Mouse (Mus musculus) spleen, postnatal 14 days (tissue): Measurements from ENCODE around the gene Cadps2.

ENCODE experiments used
- DNase-seq, 2 experiments: peaks; one replicate each; pipeline ENCODE4 v3.0.0; 2021 to 2022; ENCODE audit warnings: low spot score in 2 of 2

The Cadps2 gene

DNA sequence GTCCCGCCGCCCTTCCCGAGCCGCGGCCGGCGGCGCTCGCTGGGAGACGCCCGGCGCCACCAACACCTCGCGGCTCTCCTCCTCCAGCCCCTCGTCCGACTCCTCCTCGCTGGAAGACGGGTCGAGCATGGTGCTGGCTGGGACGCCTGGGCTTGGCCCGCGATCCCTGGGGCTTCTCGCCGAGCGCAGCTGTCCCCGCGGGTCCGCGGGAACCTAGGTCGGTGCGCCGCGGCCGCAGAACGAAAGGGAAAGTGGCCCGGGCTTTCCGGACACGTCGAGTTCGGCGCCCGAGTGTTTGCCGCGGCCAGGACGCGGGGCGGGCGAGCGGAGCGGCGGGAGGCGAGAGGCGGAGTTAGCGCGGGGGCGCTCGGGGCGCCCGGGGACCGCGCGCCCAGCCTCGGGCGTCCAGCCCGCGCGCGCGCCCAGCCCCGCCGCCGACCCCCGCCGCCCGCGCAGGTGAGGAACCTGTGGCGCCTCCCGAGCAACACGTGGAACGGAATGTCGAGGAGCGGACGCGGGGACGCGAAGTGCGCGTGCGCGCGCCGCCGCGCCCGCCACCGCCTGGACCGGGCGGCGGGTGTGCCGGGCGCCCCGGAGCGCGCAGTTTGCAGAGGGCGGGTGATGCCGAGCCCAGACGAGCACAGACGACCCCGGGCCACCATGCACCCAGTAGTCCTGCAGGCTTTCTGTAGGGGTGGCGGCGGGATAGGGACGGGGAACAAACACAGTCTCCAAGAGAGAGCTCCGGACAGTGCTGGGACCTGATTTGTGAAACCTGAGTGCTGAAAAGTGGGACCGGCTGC, at the start of gene Cadps2:
TSS of gene Cadps2 (minus strand) at position 413 of the 803 bp plus-strand sequence.
- peak in 1 of 2 experiments; percentile 1 for DNase-seq

DNA sequence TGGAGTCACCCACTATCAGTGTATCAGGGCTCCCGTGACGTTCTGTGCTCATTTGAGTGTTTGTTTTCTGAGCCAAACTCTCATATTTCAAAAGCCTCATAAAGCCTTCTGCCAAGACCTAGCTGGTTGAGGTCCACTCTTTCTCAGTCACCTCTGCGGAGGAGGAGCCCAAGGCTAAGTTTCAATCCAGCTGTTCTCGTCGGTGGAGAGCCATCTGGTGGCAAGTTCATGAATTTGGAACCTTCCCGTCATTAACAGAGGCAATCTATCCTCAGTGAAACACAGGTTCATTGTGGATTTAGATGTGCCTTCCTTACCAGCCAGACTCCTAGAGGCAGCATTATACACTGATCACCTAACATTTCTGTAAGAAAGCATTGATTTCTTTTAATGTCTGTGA, 47.2 kb upstream of the Cadps2 start:
- no peak for DNase-seq

DNA sequence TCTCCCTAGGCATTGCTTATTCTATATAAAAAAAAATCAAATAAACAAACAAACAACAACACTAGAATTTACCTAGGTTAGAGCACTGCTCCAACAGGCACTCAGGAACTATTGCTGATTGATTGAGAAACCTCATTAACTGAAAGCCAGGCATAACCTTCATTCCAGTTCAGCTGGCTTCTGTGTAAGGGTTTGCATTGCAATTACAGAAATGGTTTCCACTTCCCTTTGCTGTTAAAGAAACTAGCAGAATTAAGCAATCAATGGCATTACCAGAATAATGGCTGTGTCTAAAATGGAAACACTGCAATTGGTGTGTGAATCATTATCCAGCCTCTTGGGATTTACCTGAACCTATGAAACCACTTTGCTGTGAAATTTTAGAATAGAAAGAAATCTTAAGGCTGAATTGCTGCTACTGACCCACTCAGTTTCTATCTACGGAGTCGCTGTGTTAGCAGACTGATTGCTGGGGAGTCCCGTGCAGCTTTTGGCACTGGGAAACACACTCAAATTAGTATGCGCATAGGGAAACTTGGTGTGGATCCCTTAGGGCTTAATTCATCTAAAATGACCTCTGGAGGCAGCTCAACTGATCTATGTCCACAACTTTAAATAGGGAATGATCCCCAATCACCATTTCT, 37.7 kb upstream of the Cadps2 start:
- DNase-seq, result no peak

DNA sequence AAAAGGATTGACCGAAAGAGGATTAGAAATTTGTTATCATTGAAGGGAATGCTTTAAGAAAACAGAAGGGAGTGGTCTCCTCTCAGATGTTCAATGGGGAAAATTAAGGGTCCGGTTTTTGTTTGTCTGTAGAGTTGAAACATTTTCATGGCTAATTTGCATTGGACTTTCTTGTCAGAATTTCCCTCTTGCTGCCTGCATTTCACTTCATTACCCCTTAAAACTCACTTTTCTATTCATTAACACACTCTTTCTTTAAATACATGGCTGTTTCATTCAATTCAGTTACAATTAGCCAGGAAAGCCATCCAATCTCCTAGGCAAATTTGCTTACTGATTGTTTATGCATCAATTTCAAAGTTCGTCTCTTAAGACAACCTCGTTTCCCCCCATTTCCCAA, 37.1 kb upstream of the Cadps2 start:
- DNase-seq, result no peak

DNA sequence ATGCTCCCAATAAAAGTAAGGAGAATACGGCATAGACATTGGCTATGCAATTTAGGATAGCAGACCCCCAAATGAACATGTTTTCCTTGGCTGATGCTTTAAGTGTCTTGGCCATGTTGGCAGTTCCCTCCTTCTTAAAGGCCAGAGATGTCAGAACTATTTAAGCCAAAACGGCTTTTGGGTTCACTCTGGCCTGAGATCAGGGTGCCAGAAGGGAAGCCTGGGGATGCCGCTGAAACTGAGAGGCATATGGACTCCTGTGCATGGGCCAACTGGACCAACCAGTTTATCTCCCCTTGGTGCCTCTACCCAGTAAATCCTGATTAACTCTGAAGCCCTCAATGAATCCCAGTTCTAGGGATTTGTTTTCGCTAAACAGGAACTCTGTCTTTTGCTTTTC, 34.6 kb upstream of the Cadps2 start:
- DNase-seq, result no peak

DNA sequence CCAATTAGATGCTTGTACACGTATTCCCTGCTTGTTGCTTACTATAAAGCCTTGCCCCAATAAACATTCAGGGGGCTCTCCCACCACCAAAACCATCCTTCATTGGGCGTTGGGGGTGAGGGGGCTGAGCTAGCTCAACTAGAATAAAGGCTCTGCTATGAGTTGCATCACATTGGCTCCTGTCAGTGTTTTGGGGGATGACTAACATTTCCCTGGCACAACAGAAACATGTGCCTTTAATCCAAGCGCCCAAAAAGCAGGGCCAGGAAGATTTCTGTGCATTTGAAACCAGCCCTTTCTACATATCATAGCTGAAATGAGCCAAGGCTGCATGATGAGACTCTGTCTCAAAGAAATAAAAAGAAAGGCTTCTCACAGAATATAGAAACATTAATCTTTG, 34.0 kb upstream of the Cadps2 start:
- no peak for DNase-seq

DNA sequence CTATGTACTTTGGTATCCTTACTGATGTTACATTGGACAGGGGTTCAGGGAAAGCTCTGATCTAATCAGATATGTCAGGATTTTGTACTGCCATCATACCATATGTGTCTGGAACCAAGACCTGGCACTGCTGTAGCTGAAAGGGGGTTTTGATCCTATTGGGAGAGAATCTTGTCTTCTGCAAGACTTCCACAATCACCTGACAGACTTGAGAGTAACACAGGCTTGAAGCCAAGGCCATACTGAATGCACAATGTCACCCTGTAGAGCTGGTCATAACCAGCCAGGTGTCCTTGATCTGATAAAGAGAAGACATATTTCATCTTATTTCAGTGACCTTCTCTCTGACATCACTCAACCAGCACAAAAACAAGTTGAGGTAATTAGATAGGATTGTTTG, 30.8 kb upstream of the Cadps2 start:
- DNase-seq, result no peak

DNA sequence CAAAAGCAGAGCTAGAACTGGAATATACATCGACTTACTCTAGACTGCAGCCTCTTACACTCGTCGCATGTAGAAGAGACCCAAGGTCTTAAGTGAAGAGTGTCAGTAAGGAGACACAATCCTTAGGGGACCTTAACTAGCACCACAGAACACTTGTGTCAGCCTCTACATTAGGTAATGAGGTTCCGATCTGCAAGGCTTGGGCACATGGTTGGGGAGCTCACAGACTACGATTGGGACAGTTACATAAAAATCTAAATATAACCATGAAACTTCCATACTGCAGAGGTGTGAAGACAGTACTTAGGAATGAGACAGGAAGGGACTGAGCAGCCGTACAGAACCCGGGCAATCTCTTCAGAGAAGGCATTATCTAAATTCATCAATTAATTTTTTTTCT, 27.1 kb upstream of the Cadps2 start:
- no peak for DNase-seq

DNA sequence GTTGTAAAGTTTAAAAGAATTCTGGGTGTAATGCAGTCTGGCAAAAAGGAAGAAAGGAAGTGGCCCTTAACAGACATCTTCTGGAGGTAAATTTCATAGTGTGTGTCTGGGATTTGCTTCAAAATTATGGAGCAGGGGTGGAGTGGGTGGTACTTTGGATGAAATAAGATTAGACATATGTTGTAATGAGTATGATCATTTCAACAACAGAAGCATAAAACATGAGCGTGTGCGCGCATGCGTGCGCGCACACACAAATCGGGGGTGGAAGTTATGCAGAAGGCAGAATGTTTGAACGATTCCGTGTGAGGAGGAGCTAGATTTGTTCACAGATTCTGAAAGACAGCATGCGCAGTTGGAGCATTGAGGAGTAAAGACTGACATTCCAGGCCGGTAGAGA, 14.2 kb upstream of the Cadps2 start:
- no peak for DNase-seq

DNA sequence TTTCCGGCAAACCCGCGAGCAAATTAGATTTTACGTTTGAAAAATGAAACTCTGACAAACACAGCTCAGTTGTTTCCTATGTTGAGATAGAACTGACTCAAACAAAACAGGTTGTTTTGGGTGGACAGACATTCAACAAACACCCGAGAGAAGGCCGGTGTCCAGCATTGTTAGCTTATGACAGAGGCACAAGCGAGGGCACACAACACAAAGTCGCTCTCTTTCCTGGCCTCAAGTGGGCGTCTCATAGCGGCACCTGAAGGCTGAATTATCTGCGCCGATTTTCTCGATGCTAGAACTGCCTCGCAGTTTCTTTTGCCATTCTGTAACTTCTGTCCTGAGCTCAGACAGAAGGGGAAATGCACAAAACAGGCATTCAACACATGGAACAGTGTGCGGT, 780 bp upstream of the Cadps2 start:
- no peak for DNase-seq

DNA sequence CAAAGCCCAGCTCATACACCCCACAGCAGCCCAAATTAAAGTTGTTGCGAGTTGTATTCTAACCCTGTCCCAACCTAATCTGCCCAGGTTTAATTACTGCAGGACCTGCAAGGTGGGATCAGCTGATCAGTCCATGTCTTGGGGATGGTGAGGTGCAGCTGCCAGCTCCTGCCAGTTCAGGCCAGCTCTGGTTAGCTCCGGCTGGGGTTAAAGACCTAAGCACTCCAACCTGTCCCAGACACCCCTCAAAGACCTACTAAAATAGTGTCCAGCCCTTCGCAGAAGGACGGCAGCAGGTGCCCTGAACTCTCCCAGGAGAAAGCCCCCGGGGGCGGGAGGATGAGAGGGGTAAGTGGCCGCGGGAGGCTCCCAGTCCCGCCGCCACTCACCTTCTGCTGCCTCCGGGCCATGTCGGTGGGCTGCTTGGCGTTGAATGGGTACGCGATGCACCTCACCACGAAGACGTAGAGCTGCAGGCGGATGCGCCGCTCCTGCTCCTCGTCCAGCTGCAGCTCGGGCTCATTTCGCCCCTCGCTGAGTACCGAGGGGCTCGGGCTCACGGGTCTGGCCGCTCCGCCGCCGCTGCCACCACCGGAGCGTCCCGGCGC, 716 bp downstream of the Cadps2 start:
- DNase-seq, result no peak

DNA sequence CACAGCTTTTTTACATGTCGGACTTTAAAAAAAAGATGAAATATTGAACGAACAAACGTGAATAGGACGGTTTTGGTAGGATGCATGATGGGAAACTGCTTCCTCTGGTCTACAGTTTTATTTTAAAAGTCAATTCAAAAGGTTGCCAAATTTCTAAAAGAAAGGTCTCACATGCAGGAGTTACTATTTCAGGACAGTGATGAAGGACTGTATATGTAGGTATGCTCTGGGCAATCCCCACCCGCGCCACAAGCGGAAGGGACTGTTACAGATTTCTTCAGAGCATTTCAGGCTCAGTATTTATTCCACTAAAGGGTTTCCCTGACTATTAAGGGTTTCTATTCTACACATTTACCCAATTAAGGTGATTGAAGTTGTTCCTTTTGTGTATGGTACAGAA, 1.6 kb downstream of the Cadps2 start:
- DNase-seq, result no peak

DNA sequence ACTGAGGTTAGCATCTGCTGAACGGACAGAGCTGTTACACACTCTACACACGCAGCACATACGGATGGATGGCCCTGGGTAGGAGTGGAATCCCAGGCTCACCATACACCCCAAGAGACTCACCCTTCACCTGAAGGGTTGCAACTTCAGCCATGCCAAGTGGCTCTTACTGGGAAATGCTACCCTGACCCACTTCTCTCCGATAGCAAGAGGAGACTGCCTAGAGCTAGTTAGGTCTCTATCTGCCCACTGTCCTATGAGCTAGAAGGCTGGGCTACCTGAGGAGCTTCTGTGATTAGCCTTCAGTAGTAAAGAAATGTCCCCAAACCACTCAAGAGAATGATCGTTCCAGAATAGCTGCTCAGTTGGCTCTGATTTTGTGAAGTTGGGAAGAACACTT, 2.1 kb downstream of the Cadps2 start:
- no peak for DNase-seq

DNA sequence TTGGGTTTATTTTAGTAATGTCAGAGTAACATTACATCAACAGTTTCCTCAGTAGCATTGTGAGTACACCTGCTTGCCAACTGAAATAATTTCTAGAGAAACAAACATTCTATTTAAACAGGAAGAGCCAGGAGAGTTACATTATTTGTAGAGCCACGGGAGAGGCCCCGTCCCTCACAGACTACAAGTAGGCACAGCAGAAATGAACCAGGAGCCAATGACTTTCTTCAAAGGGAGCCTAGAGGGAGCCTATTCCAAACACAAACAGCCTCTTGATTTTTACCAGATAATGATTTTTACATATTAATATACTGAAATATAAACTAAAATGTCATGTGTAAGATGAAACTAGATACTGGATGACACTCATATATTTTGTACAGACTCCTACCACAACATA, 2.5 kb downstream of the Cadps2 start:
- DNase-seq, result no peak

DNA sequence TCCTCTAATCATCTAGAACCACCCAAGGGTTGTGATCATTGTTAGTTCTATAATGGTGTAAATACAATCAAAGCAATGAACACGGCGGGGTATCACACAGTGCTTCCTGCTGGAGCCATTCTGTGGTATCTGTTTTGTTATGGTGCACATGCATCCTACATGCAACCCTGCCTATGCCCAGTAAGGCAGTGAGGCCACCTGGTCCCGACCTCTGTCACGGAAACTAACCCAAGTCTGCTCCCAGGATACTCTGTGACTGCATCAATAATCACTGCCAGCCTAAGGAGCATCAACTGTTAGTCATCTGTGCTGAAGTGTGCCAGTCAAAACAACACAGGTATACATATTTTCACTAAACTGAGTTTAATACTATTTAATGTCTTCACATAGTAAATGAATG, 3.7 kb downstream of the Cadps2 start:
- no peak for DNase-seq

DNA sequence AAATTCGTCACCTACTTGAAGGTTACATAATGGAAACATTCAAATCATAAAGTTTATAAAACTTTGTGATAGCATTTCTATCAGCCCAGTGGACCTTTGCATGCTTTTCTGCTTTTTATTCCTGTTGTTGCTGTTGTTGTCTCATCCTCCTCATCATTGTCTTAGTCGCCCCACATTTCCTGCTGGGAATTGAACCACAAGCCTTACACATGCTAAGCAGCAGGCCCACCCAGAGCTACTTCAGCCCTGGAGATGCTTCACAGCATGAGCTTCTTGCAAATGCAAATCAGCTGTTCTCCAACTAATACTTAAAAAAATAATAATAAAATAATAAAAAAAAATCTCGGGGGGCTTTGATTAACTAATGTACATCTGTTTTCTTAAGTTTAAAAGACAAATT, 8.5 kb downstream of the Cadps2 start:
- no peak for DNase-seq

DNA sequence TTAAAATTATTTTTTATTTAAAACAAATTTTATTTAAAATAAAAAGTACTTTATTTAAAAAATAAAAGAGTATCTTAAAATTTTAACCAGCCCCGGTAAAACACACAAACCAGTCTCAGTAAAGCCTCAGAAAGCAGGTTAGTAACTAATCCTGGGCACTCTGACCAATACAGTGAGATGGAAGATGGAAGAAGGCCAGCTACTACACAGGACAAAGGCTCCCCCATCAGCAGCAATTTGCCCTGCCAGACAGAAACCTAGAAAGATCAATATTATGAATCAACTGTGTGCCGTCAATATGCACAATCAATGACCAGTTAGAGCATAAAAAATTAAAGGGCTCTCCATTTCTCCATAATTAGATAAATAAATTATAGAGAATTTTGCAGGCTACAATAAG, 9.9 kb downstream of the Cadps2 start:
- DNase-seq, result no peak

DNA sequence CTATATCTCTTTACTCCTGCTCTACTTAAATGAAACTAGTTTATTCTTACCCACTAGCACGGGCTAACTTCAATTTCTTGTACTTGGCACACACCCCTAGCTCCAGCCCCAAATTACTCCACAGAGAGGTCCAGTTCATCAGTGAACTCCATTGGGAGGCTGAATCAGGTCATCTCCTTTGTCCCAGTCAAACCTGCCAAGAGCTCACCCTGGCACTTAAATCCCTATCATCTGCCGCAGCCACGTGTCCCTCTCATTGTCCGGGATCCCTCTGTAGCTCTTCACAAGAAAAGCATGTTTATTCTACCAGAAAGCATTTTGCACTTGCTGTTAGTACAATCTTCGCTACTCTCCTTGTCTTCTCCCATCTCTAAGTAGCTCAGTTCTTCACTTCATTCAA, 17.4 kb downstream of the Cadps2 start:
- no peak for DNase-seq

DNA sequence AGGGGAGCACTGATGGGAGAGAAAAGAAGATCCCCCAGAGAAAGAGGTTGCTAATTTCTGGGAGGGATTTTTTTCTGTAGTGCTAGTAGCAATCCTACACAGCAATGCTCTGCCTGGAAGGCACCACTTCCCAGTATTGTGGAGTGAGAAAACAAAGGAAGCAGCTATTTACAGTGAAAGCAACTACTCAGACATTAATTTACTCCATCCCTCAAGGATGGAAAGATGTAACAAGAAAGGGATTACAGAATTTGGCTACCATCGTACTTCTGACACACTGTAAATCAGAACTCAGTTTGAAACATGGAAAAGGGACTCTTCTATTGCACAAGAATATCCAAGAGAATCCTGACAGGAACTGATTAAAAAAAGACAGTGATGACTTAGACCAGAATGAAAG, 29.1 kb downstream of the Cadps2 start:
- no peak for DNase-seq

DNA sequence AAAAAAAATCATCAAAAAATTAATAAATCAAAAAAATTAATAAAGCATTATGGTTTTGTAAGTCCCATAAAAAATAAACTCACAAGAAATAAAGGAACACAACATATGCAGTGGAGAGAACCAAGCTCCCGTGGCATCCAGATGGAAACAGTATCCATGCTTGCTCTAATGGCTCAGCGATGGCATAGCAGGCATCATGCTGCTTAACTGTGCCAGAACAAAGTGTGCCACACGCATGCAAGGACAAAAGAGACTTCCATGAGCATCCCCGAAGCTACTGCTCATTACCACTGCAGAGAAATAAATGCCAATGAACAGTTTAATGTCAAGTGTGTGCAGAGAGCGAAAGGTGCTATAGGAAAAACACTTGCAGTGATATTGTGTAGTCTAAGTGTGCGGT, 29.9 kb downstream of the Cadps2 start:
- no peak for DNase-seq

DNA sequence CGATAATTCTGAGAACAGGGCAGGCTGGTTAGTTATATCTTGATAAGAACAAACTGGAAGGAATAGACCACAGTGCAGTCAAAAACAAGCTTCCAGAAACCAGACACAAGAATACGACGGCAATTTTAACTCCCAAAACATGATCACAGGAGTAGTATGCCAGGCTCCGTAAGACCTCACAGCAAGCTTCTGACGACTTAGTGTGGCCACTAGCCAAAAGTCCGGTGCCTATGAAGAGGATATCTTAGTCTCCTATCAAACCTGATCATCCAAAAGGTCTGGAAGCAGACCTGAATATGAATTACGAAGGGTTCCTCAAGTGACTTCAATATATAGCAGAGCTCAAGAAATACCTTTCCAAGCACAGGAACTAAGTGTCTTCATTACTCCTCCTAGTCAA, 33.9 kb downstream of the Cadps2 start:
- DNase-seq, result no peak

DNA sequence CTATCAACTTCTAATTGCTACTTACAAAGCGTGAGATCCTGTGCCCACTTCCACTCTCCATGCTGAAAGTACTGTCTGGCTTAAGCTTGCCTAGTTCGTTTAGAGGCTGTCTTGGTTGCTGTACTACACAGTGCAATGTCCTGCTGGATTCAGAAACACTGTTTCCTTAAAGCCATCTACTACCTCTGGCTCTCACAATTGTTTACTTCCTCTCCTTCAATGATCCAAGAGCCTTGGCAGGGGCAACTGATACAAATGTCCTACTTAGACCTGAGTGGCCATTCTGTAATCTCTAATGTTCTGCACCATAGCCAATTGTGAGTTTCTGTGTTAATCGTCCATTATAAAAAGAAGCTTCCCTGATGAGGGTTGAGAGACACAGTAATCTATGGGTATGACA, 47.4 kb downstream of the Cadps2 start:
- no peak for DNase-seq

DNA sequence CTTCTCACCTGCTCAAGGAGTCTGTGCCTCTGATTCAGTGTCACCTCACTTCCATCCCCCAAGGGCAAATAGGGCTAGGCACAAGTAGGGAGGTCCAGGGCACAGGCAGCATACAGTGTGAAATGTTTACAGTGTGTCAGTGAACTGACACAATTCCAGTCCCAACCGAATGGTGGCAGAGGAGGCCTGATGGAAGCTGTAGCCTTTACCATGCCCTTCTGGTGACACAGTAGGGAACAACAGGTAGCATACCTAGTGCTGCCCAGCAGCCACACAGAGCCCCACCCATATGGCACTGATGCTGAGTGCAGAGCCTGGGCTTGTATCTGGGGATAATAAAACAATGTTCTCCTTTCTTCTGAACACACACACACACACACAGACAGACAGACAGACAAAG, 61.6 kb downstream of the Cadps2 start:
- DNase-seq, result no peak
